Mouse (Mus musculus) bone marrow macrophage, adult 2 months (primary cell): ENCODE results near the gene Tmem132c. TPM values are rescaled to one million over a fixed set of nuclear protein-coding genes. Genes with fewer than 3 reads are reported as not detected.

ENCODE experiments used
- H3K27ac ChIP-seq: 2 replicates; pipeline ENCODE4 v1.5.1; 2012; ENCODE audit warnings: low read depth, low read length; ENCODE audit not compliant: insufficient read depth
- H3K4me1 ChIP-seq: 2 replicates; pipeline ENCODE4 v1.6.1; 2012; ENCODE audit warnings: low read length; ENCODE audit not compliant: control insufficient read depth, insufficient read depth
- H3K4me3 ChIP-seq: 2 replicates; pipeline ENCODE4 v1.5.1; 2012; ENCODE audit warnings: mild to moderate bottlenecking, low read length, moderate library complexity; ENCODE audit not compliant: insufficient read depth
- CTCF ChIP-seq: IDR thresholded peaks from 2 replicates; pipeline ENCODE4 v1.5.1; 2012; ENCODE audit warnings: low read depth, mild to moderate bottlenecking, low read length, moderate library complexity
- POLR2A ChIP-seq: IDR thresholded peaks from 2 replicates; pipeline ENCODE4 v1.6.1; 2012; ENCODE audit warnings: mild to moderate bottlenecking, low read depth, low read length, borderline replicate concordance
- polyA plus RNA-seq: library from polyadenylated mRNA; stranded (reverse); fragments of >200 nt; gene quantifications from 2 replicates; pipeline ENCODE4 v1.2.4, GENCODE M21; 2012; ENCODE audit not compliant: missing spikeins, insufficient read depth, insufficient read length

Tmem132c gene
- polyA plus RNA-seq, 1 experiment = not detected

DNA sequence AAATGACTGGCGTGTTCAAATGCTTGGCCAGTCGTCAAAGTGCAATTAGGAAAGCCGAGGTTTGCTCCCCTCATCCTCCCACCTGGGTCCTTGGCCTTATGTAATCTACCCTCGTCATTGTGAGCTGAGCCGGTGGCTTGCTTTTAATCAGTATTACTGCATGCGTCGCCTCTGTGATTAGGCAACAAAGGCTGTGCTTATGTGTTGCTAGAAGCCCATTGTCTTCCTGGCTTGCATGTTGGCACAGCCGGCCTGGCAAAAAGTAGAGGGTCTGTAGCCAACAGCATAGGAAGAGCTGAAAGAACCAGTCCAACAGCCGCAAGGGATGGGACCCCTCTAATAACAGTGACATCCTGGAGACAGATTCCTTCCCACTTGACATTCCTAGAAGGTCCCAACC is 239.3 kb downstream of the Tmem132c start:
- no peak for TF ChIP-seq POLR2A
- no peak for TF ChIP-seq CTCF

DNA sequence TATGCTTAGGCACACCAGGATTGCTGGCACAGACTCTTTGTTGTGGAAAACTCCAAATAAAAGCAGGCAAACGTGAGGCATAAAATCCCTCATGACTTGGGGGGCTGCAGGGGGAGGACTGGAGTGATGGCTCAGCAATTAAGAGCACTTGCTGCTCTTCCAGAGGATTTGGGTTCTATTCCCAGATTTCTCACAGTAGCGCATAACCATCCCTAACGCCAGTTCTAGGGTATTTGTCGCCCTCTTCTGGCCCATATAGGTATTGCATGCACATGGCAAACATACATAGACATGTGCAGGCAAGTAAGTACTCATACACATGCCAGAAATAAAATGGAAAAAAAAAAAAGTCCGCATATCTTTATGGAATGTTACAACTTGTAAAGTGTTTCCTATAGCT is 239.8 kb downstream of the Tmem132c start:
- Histone ChIP-seq H3K4me1 (peaks cover 10% of the 10 kb centered on the region), H3K27ac (no peak overlapping the region), H3K4me3 (no peak overlapping the region)
- no peak; the same call in 1 of the 2 replicates for TF ChIP-seq CTCF
- no peak for TF ChIP-seq POLR2A

More for the DNA sequence above, 239.3 kb downstream of the Tmem132c start:
- H3K27ac ChIP-seq = no peak overlapping the region
- peaks cover 10% of the 10 kb centered on the region for H3K4me1 ChIP-seq
- no peak overlapping the region for H3K4me3 ChIP-seq

DNA sequence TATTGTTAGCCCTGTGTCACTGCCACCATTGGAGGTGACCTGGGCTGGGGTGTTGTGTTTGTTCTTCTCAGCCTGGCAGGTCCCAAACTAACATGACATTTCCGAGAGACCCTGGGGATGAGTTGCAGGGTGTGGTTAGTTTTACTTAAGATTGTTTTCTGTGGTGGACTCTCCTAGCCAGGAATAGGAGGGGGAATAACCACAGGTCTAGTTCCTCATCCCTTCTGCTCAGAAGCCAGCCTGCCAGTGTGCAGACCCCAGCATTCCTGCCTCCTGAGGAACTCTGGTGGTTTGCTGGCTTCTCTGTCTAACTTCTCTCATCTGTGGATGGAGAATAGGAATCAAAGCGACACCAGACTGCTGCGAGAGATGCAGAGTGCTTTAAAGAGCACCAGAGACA is 240.7 kb downstream of the Tmem132c start:
- H3K27ac ChIP-seq = no peak overlapping the region
- H3K4me3 ChIP-seq = no peak overlapping the region
- no peak for TF ChIP-seq POLR2A
- TF ChIP-seq CTCF = no peak
- H3K4me1 ChIP-seq = peaks cover 17% of the 10 kb centered on the region

DNA sequence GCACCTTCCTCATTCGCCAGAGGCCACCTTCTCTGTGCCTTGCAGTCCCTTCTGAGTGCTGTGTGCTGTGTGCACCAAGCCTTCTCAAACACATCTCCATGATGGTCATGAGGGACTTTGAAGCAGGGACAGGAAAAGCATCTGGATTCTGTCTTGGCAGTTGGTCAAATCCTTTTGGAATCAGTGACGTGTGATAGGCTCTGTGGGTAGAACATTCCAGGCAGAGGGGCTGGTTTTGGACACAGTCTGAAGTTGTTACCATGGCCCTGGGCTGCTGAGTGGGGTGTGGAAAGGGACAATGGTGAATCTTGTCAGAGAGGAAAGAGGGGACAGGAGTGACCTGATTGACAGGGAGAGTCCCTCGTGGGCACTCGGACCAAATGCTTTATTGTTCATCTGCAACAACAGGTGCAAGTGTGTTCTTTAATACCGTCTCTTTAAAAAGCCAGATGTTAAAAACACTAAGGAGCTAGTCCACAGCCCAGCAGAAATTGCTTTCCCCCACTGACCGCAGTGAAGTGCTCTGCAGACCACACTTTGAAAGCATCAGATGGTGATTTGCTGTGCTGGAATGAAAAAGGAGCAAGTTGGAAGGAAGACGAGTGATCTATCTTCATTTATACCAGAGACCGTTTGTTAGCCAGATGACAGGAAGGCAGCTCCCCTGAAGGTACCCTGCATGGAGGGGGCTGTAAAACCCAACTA is 242.5 kb downstream of the Tmem132c start:
- peak overlapping the region; percentile 58; the same call in 1 of the 2 replicates for H3K27ac ChIP-seq
- no peak overlapping the region for H3K4me3 ChIP-seq
- peaks cover 17% of the 10 kb centered on the region for H3K4me1 ChIP-seq
- no peak for TF ChIP-seq POLR2A
- no peak for TF ChIP-seq CTCF

GRCm38 (mm10) chr5:127484813-127485486 is 243.3 kb downstream of the Tmem132c start:
- no peak for TF ChIP-seq POLR2A
- TF ChIP-seq CTCF = no peak
- Histone ChIP-seq H3K4me3 (no peak overlapping the region), H3K4me1 (peaks cover 17% of the 10 kb centered on the region), H3K27ac (peak overlapping the region; percentile 58)

GRCm38 (mm10) chr5:127487190-127487589 is 245.6 kb downstream of the Tmem132c start:
- Histone ChIP-seq H3K4me1 (peaks cover 17% of the 10 kb centered on the region), H3K27ac (no peak overlapping the region), H3K4me3 (no peak overlapping the region)
- no peak for TF ChIP-seq CTCF
- TF ChIP-seq POLR2A = no peak

DNA sequence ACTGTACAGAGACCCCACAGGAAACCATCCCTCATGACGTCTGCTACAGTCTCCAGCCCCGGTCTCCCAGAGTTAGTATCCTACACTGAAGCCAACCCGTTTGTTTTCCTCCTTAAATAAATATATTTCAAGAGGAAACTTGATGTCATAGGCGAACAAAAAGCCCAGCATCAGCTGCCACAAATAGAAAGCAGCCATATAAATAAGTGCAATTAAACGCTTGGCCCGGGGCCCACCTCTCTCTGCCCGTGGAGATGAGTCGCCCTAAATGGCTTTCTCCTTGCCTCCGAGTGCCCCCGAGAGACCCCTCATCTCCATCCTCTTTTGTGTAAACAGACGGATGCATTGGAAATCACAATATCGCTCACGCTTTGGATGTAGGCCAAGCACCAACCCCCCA is 247.1 kb downstream of the Tmem132c start:
- no peak for TF ChIP-seq CTCF
- no peak for TF ChIP-seq POLR2A
- Histone ChIP-seq H3K27ac (no peak overlapping the region), H3K4me3 (no peak overlapping the region), H3K4me1 (peaks cover 17% of the 10 kb centered on the region)

DNA sequence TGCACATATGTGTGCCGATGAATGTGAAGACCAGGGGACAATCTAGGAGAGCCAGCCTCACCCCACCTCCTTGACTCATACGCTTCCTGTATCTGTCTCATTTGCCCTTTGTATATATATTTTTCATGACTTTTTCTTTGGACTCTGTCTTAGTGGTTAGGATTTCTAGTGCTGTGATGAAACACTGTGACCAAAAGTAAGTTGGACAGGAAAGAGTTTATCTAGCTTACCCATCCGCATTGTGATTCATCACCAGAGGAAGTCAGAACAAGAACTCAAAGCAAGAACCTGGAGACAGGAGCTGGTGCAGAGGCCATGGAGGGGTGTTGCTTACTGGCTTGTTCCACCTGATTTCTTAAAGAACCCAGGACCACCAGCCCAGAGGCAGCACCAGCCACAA is 250.1 kb downstream of the Tmem132c start:
- no peak overlapping the region for H3K27ac ChIP-seq
- no peak overlapping the region for H3K4me3 ChIP-seq
- TF ChIP-seq CTCF (no peak), POLR2A (no peak)
- H3K4me1 ChIP-seq = peaks cover 5% of the 10 kb centered on the region; the same call in 1 of the 2 replicates

GRCm38 (mm10) chr5:127496895-127497294 is 255.3 kb downstream of the Tmem132c start:
- Histone ChIP-seq H3K27ac (no peak overlapping the region), H3K4me3 (no peak overlapping the region), H3K4me1 (no peaks in the 10 kb centered on the region)
- TF ChIP-seq POLR2A (no peak), CTCF (no peak)

- Histone ChIP-seq H3K27ac (no peak overlapping the region), H3K4me3 (no peak overlapping the region), H3K4me1 (no peaks in the 10 kb centered on the region)
- TF ChIP-seq POLR2A (no peak), CTCF (no peak)
Observed at GRCm38 (mm10) chr5:127499151-127499827, 257.7 kb downstream of the Tmem132c start.
